Mouse (Mus musculus) ES-E14 (cell line): Measurements from ENCODE around the gene Cracr2a.

Experiments used
- CHD2 ChIP-seq: IDR thresholded peaks from 2 replicates; pipeline ENCODE4 v1.6.1; 2014; ENCODE audit warnings: mild to moderate bottlenecking, low read depth, low read length, inconsistent platforms
- ZC3H11A ChIP-seq: IDR thresholded peaks from 2 replicates; pipeline ENCODE4 v1.6.1; 2012; ENCODE audit warnings: low read depth, mild to moderate bottlenecking, inconsistent platforms, low read length, borderline replicate concordance

DNA sequence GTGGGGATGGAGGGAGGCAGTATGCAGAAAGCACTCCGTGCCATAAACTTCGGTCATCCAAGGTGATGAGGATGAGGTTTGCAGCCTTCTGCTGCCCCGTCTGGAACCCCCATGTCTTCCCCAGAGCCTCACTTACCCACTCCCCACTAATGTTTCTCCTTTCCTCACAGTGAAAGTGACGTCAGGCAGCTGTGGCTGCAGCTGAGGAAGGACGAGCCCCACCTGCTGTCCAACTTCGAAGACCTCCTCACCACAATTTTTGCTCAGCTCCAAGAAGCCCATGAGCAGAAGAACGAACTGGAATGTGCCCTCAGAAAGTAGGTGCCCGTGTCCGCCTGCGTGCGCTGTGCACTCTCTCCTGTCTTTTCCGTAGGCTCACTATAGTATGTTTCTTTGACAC, 50.1 kb downstream of the Cracr2a start:
- TF ChIP-seq ZC3H11A: no peak
- no peak for TF ChIP-seq CHD2
